Mouse (Mus musculus): ENCODE results near the gene Barx1. TPM values are rescaled to one million over a fixed set of nuclear protein-coding genes. Genes with fewer than 3 reads are reported as not detected.

Gene Barx1
- polyA plus RNA-seq, 1 experiment from 2014 or later: 0.30 TPM

Other genes with a start within 250 kb of the Barx1 start
- gene Zfp169, start 149.5 kb upstream of the Barx1 start, polyA plus RNA-seq (2014; fragmentation: Nextera tagmentation; extraction: Ambion mirVana): 6.2 and 6.6 TPM in 2 replicates
- 0.79 and 1.1 TPM in 2 replicates for gene A830005F24Rik, start 149.4 kb upstream of the Barx1 start, polyA plus RNA-seq (2014; fragmentation: Nextera tagmentation; extraction: Ambion mirVana)
- 9.9 and 10.0 TPM in 2 replicates for gene Ptpdc1, start 37.3 kb upstream of the Barx1 start, polyA plus RNA-seq (2014; fragmentation: Nextera tagmentation; extraction: Ambion mirVana)
- 9.9 TPM in 2 replicates for gene Phf2, start 208.1 kb downstream of the Barx1 start, polyA plus RNA-seq (2014; fragmentation: Nextera tagmentation; extraction: Ambion mirVana)

Data from intestine, embryonic 14.5 days (tissue).